Comparison of ENCODE assay signal across 10 mouse cellular contexts in the genomic region with DNA sequence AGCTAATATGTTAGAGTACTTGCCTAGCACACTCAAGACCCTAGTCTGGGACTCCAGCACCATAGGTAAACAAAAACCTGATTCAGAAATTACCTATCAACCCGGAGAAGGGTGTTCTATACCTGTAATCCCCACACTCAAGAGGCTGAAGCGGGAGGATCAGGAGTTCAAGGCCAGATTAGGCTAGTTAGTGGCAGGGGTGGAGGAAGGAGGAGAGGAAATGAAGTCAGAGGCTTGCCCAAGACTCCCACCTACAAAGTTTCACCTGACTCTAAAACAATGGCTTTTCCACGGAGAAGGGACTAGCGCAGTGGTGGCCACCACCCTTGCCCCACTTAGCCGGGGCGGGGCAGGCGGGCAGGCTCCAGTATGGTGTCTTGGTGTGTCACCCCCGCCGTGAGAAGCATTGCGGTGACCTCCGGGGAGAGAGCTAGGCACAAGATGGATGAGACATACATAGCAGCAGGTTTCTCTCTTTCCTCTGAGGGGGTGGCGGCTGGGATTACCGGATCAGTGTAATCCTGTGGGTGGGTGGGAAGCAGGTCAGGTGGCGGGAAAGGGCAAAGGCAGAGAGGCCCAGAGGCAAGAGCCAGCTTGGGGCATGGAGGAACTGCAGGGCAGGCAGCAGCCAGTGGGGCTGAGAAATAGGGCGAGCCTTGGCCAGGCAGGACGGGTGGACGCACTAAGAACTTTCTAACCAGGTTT. TPM values are rescaled to one million over a fixed set of nuclear protein-coding genes. Genes with fewer than 3 reads are reported as not detected.
DNase-seq lines count a peak whose midpoint lies in the region; ATAC-seq lines count a peak whose summit lies in the region.
"Had no signal": no experiment of that assay in that cellular context is flagged by ENCODE, and none has a peak within 500 bp of the region (broad histone marks: within the 10 kb centered on the region; RNA-seq: fewer than 3 reads in every experiment).

No protein-coding gene starts in this region.

- no peaks in the 10 kb centered on the region for H3K9me3 ChIP-seq in heart, embryonic 14.5 days (ENCODE audit: control insufficient read depth, low read length)
- H3K9me3 ChIP-seq in intestine, embryonic 15.5 days: no peaks in the 10 kb centered on the region
- no peaks in the 10 kb centered on the region for H3K9me3 ChIP-seq in neural tube, embryonic 13.5 days
- H3K9me3 ChIP-seq: G1E had no signal

- no peak overlapping the region for H3K27ac ChIP-seq in heart, embryonic 14.5 days (replicated peaks in 1 of 2; ENCODE audit: control insufficient read depth in 1 of 2, insufficient read depth in 1 of 2, low read depth in 2 of 2, low read length in 2 of 2)
- H3K27ac ChIP-seq in intestine, embryonic 15.5 days: no peak overlapping the region
- peak overlapping the region; percentile 79 for H3K27ac ChIP-seq in neural tube, embryonic 13.5 days (replicated peaks)
- H3K27ac ChIP-seq: liver, embryonic 14.5 days had no signal

- H3K27me3 ChIP-seq in heart, embryonic 14.5 days (ENCODE audit: control insufficient read depth, insufficient read depth, low read length): peaks cover 8% of the 10 kb centered on the region; the same call in 1 of the 2 replicates
- H3K27me3 ChIP-seq in intestine, embryonic 15.5 days (replicated peaks): no peaks in the 10 kb centered on the region
- no peaks in the 10 kb centered on the region for H3K27me3 ChIP-seq in neural tube, embryonic 13.5 days

- H3K4me3 ChIP-seq in heart, embryonic 14.5 days (ENCODE audit: control insufficient read depth in 1 of 2, insufficient read depth in 1 of 2, low read depth in 1 of 2, low read length in 2 of 2): peak overlapping the region; percentile 7 to 21; a peak in 1 of 4 replicates
- H3K4me3 ChIP-seq in intestine, embryonic 15.5 days (replicated peaks): no peak overlapping the region; the same call in 1 of the 2 replicates
- no peak overlapping the region for H3K4me3 ChIP-seq in neural tube, embryonic 13.5 days

- H3K36me3 ChIP-seq in heart, embryonic 14.5 days (ENCODE audit: control insufficient read depth, insufficient read depth, low read length): no peaks in the 10 kb centered on the region
- H3K36me3 ChIP-seq in intestine, embryonic 15.5 days: no peaks in the 10 kb centered on the region
- H3K36me3 ChIP-seq in neural tube, embryonic 13.5 days: no peaks in the 10 kb centered on the region
- H3K36me3 ChIP-seq: G1E had no signal

- H3K4me2 ChIP-seq in heart, embryonic 14.5 days (ENCODE audit: low read length): peak overlapping the region; percentile 58
- H3K4me2 ChIP-seq in intestine, embryonic 15.5 days (replicated peaks): peak overlapping the region; percentile 53
- peak overlapping the region; percentile 52 for H3K4me2 ChIP-seq in neural tube, embryonic 13.5 days

- intact Hi-C loops in left cerebral cortex, postnatal 10 days (cut with DNase I): no loop called here

- DNase-seq in heart, postnatal 4 days: no peak
- peak; percentile 61 for DNase-seq in embryo, embryonic 11 days
- no peak for DNase-seq in left cerebral cortex, postnatal 10 days (ENCODE audit: extremely low spot score in 1 of 2, low spot score in 2 of 2)
- DNase-seq in thymus, postnatal 36 days: no peak

- H3K9ac ChIP-seq in heart, embryonic 14.5 days (ENCODE audit: low read length): peak overlapping the region; percentile 45; the same call in 1 of the 2 replicates
- H3K9ac ChIP-seq in intestine, embryonic 15.5 days: no peak overlapping the region
- H3K9ac ChIP-seq in neural tube, embryonic 13.5 days: peak overlapping the region; percentile 70
- H3K9ac ChIP-seq: liver, embryonic 14.5 days had no signal

- WGBS in heart, embryonic 14.5 days: 22% methylated on average over 17 of the region's 17 CpGs
- WGBS in intestine, embryonic 15.5 days: 23% methylated on average over 17 of the region's 17 CpGs
- 12% methylated on average over 16 of the region's 17 CpGs for WGBS in neural tube, embryonic 13.5 days

- ATAC-seq in heart, embryonic 14.5 days (ENCODE audit: insufficient number of reproducible peaks, insufficient read depth, low FRiP score, low read depth): no peak
- ATAC-seq in intestine, embryonic 15.5 days: no peak
- no peak for ATAC-seq in neural tube, embryonic 13.5 days (ENCODE audit: low read depth)
- no peak for ATAC-seq in megakaryocyte, adult 5-6 weeks (ENCODE audit: poor library complexity, severe bottlenecking)

- peaks cover under 1 to 12% of the 10 kb centered on the region in 2 experiments; a peak in 2 of 4 replicates for H3K4me1 ChIP-seq in heart, embryonic 14.5 days (ENCODE audit: control insufficient read depth in 2 of 2, insufficient read depth in 2 of 2, low read length in 2 of 2)
- peaks cover 9% of the 10 kb centered on the region; the same call in 1 of the 2 replicates for H3K4me1 ChIP-seq in intestine, embryonic 15.5 days (replicated peaks)
- H3K4me1 ChIP-seq in neural tube, embryonic 13.5 days (replicated peaks): peaks cover 38% of the 10 kb centered on the region

RNA-seq across cellular contexts. Expression of a gene that starts 25.8 kb away (rescaled TPM):
- 2.7 and 3.3 TPM in 2 replicates for polyA plus RNA-seq in heart, embryonic 14.5 days (2014; fragmentation: Nextera tagmentation; extraction: Ambion mirVana)
- 1 to 10 TPM; 6.2 to 7.7 TPM for total RNA-seq in heart, postnatal 4 days (2021)
- 8.7 and 10.4 TPM in 2 replicates for polyA plus RNA-seq in intestine, embryonic 15.5 days (2015; fragmentation: Nextera tagmentation; extraction: Ambion mirVana)
- 66.5 and 66.7 TPM in 2 replicates for polyA plus RNA-seq in neural tube, embryonic 13.5 days (2015; fragmentation: Nextera tagmentation; extraction: Ambion mirVana)
- 10 to 100 TPM; 54.2 to 58.0 TPM for total RNA-seq in left cerebral cortex, postnatal 10 days (2021)
- not detected in 2 replicates for total RNA-seq in megakaryocyte, adult 5-6 weeks (2015)
- not detected in 2 replicates for total RNA-seq in megakaryocyte, adult 5-6 weeks (2017)

RNA-seq across cellular contexts. Expression of a gene that starts 54.8 kb away (rescaled TPM):
- polyA plus RNA-seq in heart, embryonic 14.5 days (2014; fragmentation: Nextera tagmentation; extraction: Ambion mirVana): 1,685 and 1,706 TPM in 2 replicates
- total RNA-seq in heart, postnatal 4 days (2021): 100 to 1,000 TPM; 619 to 662 TPM
- polyA plus RNA-seq in intestine, embryonic 15.5 days (2015; fragmentation: Nextera tagmentation; extraction: Ambion mirVana): 1,187 and 1,356 TPM in 2 replicates
- 1,130 and 1,174 TPM in 2 replicates for polyA plus RNA-seq in neural tube, embryonic 13.5 days (2015; fragmentation: Nextera tagmentation; extraction: Ambion mirVana)
- 100 to 1,000 TPM; 685 to 725 TPM for total RNA-seq in left cerebral cortex, postnatal 10 days (2021)
- total RNA-seq in megakaryocyte, adult 5-6 weeks (2015): 321 and 340 TPM in 2 replicates
- 78.5 and 107 TPM in 2 replicates for total RNA-seq in megakaryocyte, adult 5-6 weeks (2017)

Comparison
In these comparisons a context has a peak if more than half of its experiments do, and no peak if none do; other contexts are left out.
1. H3K4me3 ChIP-seq: peak in heart, embryonic 14.5 days (2 of 2); none in intestine, embryonic 15.5 days (single experiment) and neural tube, embryonic 13.5 days (single experiment).
2. RNA of a gene that starts 25.8 kb away (total RNA-seq): 54.2 to 58.0 TPM in left cerebral cortex, postnatal 10 days and 6.2 to 7.7 TPM in heart, postnatal 4 days; not detected in megakaryocyte, adult 5-6 weeks; every median in the first group is over 4 times any median in the second.
3. Peak in every context shown above with its lines, with median percentiles within 50 percentile points of each other: H3K4me2 ChIP-seq.